Mouse (Mus musculus) heart, postnatal 36 days (tissue): Measurements from ENCODE around the gene Rps6ka2. TPM values are rescaled to one million over a fixed set of nuclear protein-coding genes. Genes with fewer than 3 reads are reported as not detected.
"Not testable (repeated sequence)": the region's sequence is repeated elsewhere in the genome, so short reads cannot be mapped to it uniquely, and the experiment has no call there.

Experiments
- DNase-seq, 2 experiments: peaks; one replicate each; pipeline ENCODE4 v3.0.0; 2021 to 2022
- intact Hi-C: fragments of 180-260 bp; cut with DNase I; formaldehyde crosslinking; loops from one replicate; pipeline ENCODE4 v1.15.1; 2025
- total RNA-seq, 2 experiments: library from RNA; stranded (reverse); gene quantifications; 2 replicates each; pipeline ENCODE4 v1.2.3; 2021

Gene Rps6ka2
- total RNA-seq, 2 experiments from 2014 or later = 27.1 to 28.5 TPM

GRCm38 (mm10) chr17:7168961-7169626 is 821 bp upstream of the Rps6ka2 start:
- intact Hi-C loops = no loop called here
- peak in 1 of 2 experiments; percentile 68 for DNase-seq

GRCm38 (mm10) chr17:7170304-7171295 is 685 bp downstream of the Rps6ka2 start:
- intact Hi-C loops = no loop called here
- no peak for DNase-seq

- intact Hi-C loops = no loop called here
- DNase-seq = no peak
Measured at GRCm38 (mm10) chr17:7173331-7174028, 3.6 kb downstream of the Rps6ka2 start.

GRCm38 (mm10) chr17:7175293-7175692 is 5.4 kb downstream of the Rps6ka2 start:
- DNase-seq = no peak
- intact Hi-C loops = no loop called here

GRCm38 (mm10) chr17:7176394-7176793 is 6.5 kb downstream of the Rps6ka2 start:
- intact Hi-C loops = no loop called here
- DNase-seq = peak; percentile 46 to 47

- no peak for DNase-seq
- intact Hi-C loops = no loop called here
Measured at GRCm38 (mm10) chr17:7178196-7178595, 8.3 kb downstream of the Rps6ka2 start.

- intact Hi-C loops = no loop called here
- DNase-seq = no peak
Measured at GRCm38 (mm10) chr17:7182187-7182586, 12.3 kb downstream of the Rps6ka2 start.

- DNase-seq, intact Hi-C loops: not testable (repeated sequence)
Measured at GRCm38 (mm10) chr17:7187037-7187436, 17.1 kb downstream of the Rps6ka2 start.

GRCm38 (mm10) chr17:7189425-7189824 is 19.5 kb downstream of the Rps6ka2 start:
- intact Hi-C loops = no loop called here

GRCm38 (mm10) chr17:7189975-7190374 is 20.1 kb downstream of the Rps6ka2 start:
- DNase-seq = no peak
- intact Hi-C loops = no loop called here

More at GRCm38 (mm10) chr17:7189425-7189824, 19.5 kb downstream of the Rps6ka2 start:
- DNase-seq = no peak

- DNase-seq = no peak
- intact Hi-C loops = no loop called here
Measured at GRCm38 (mm10) chr17:7194140-7194840, 24.4 kb downstream of the Rps6ka2 start.

- intact Hi-C loops = loop anchor here (5.0 kb wide), 1 partner anchor 75 kb away; no protein-coding TSS in a partner anchor
- no peak for DNase-seq
Measured at GRCm38 (mm10) chr17:7197121-7197925, 27.4 kb downstream of the Rps6ka2 start.

- no peak for DNase-seq
Measured at GRCm38 (mm10) chr17:7204771-7205406, 35.0 kb downstream of the Rps6ka2 start.

GRCm38 (mm10) chr17:7206434-7207145 is 36.7 kb downstream of the Rps6ka2 start:
- no peak for DNase-seq
- intact Hi-C loops = no loop called here

More at GRCm38 (mm10) chr17:7204771-7205406, 35.0 kb downstream of the Rps6ka2 start:
- intact Hi-C loops = no loop called here

- intact Hi-C loops = no loop called here
- no peak for DNase-seq
Measured at GRCm38 (mm10) chr17:7210648-7211047, 40.7 kb downstream of the Rps6ka2 start.

- no peak for DNase-seq
- intact Hi-C loops = no loop called here
Measured at GRCm38 (mm10) chr17:7211893-7212292, 42.0 kb downstream of the Rps6ka2 start.

- DNase-seq = no peak
- intact Hi-C loops = no loop called here
Measured at GRCm38 (mm10) chr17:7213214-7213613, 43.3 kb downstream of the Rps6ka2 start.

- intact Hi-C loops = no loop called here
- DNase-seq = no peak
Measured at GRCm38 (mm10) chr17:7214061-7214460, 44.1 kb downstream of the Rps6ka2 start.
